Mouse (Mus musculus) myocyte (in vitro differentiated cells): ENCODE measurements around the gene Ceacam9.

Source experiments
- CEBPB ChIP-seq: IDR thresholded peaks from 2 replicates; pipeline ENCODE4 v1.6.1; 2011; ENCODE audit warnings: mild to moderate bottlenecking, moderate library complexity; ENCODE audit not compliant: poor library complexity, insufficient read depth, severe bottlenecking
- MAX ChIP-seq: IDR thresholded peaks from one replicate; pipeline ENCODE4 v1.6.1; 2011; ENCODE audit warnings: low read depth, mild to moderate bottlenecking, control low read depth
- MYOG ChIP-seq, 3 experiments: IDR thresholded peaks; one replicate each; pipeline ENCODE4 v1.6.1; 2011; ENCODE audit warnings: control low read depth in 2 of 3, low read depth in 2 of 3, mild to moderate bottlenecking in 2 of 3; ENCODE audit not compliant: insufficient read length in 2 of 3, control insufficient read depth in 1 of 3, insufficient read depth in 1 of 3
- POLR2A ChIP-seq: IDR thresholded peaks from one replicate; pipeline ENCODE4 v1.6.1; 2011; ENCODE audit warnings: low read depth, mild to moderate bottlenecking, control low read depth, moderate library complexity; ENCODE audit not compliant: insufficient read length
- POLR2AphosphoS2 ChIP-seq: IDR thresholded peaks from one replicate; pipeline ENCODE4 v1.6.1; 2011; ENCODE audit warnings: low read depth, control low read depth; ENCODE audit not compliant: insufficient read length
- TCF12 ChIP-seq: IDR thresholded peaks from one replicate; pipeline ENCODE4 v1.6.1; 2011; ENCODE audit warnings: mild to moderate bottlenecking, control low read depth; ENCODE audit not compliant: poor library complexity, insufficient read depth, severe bottlenecking
- USF1 ChIP-seq: IDR thresholded peaks from one replicate; pipeline ENCODE4 v1.6.1; 2011; ENCODE audit warnings: low read depth, mild to moderate bottlenecking, control low read depth, moderate library complexity

GRCm38 (mm10) chr7:16760292-16760691 is 38.6 kb downstream of the Ceacam9 start:
- no peak for TF ChIP-seq USF1
- no peak for TF ChIP-seq POLR2A
- no peak for TF ChIP-seq CEBPB
- TF ChIP-seq POLR2AphosphoS2 = no peak
- TF ChIP-seq MYOG (IDR thresholded peaks at IDR 0.05; ENCODE audit: control insufficient read depth in 1 of 3, insufficient read depth in 1 of 3, insufficient read length in 2 of 3, low read depth in 2 of 3) = no peak
- no peak for TF ChIP-seq TCF12
- no peak for TF ChIP-seq MAX
